Comparison of ENCODE assay signal across 19 mouse cellular contexts in genomic region chr4:101741973-101742372, GRCm38 (mm10). TPM values are rescaled to one million over a fixed set of nuclear protein-coding genes. Genes with fewer than 3 reads are reported as not detected.
"Had no signal": no experiment of that assay in that cellular context is flagged by ENCODE, and none has a peak within 500 bp of the region (broad histone marks: within the 10 kb centered on the region; RNA-seq: fewer than 3 reads in every experiment).

No protein-coding gene starts in this region.

- H3K36me3 ChIP-seq: limb, embryonic 12.5 days; limb, embryonic 15.5 days; lung, embryonic 15.5 days; midbrain, embryonic 12.5 days; midbrain, embryonic 15.5 days; neural tube, embryonic 12.5 days; neural tube, embryonic 15.5 days had no signal

- H3K9ac ChIP-seq: limb, embryonic 12.5 days; limb, embryonic 15.5 days; liver, embryonic 14.5 days; lung, embryonic 15.5 days; midbrain, embryonic 12.5 days; midbrain, embryonic 15.5 days; neural tube, embryonic 12.5 days; neural tube, embryonic 15.5 days had no signal

- H3K27me3 ChIP-seq: limb, embryonic 12.5 days; limb, embryonic 15.5 days; lung, embryonic 15.5 days; midbrain, embryonic 12.5 days; midbrain, embryonic 15.5 days; neural tube, embryonic 12.5 days; neural tube, embryonic 15.5 days had no signal

- H3K4me1 ChIP-seq: limb, embryonic 12.5 days; limb, embryonic 15.5 days; lung, embryonic 15.5 days; midbrain, embryonic 12.5 days; midbrain, embryonic 15.5 days; neural tube, embryonic 12.5 days; neural tube, embryonic 15.5 days had no signal

- DNase-seq: left cerebral cortex, postnatal 4 days; lung, postnatal 14 days; right cerebral cortex, adult 18-20 months; right cerebral cortex, postnatal 14 days; right cerebral cortex, postnatal 4 days; thymus, adult 2 months; thymus, postnatal 14 days; thymus, postnatal 4 days had no signal

- ATAC-seq: intestine, postnatal 0 days; midbrain, embryonic 15.5 days had no signal

- H3K4me3 ChIP-seq: limb, embryonic 12.5 days; limb, embryonic 15.5 days; lung, embryonic 15.5 days; midbrain, embryonic 12.5 days; midbrain, embryonic 15.5 days; neural tube, embryonic 12.5 days; neural tube, embryonic 15.5 days had no signal

- H3K9me3 ChIP-seq: limb, embryonic 15.5 days; lung, embryonic 15.5 days; midbrain, embryonic 12.5 days; midbrain, embryonic 15.5 days; neural tube, embryonic 12.5 days; neural tube, embryonic 15.5 days had no signal

- H3K27ac ChIP-seq: limb, embryonic 12.5 days; limb, embryonic 15.5 days; liver, embryonic 14.5 days; lung, embryonic 15.5 days; macrophage; midbrain, embryonic 12.5 days; midbrain, embryonic 15.5 days; neural tube, embryonic 12.5 days; neural tube, embryonic 15.5 days; stomach, postnatal 0 days had no signal

- H3K4me2 ChIP-seq: limb, embryonic 12.5 days; limb, embryonic 15.5 days; lung, embryonic 15.5 days; midbrain, embryonic 12.5 days; midbrain, embryonic 15.5 days; neural tube, embryonic 12.5 days; neural tube, embryonic 15.5 days had no signal

RNA-seq across cellular contexts. Expression of gene Lepr, which starts 24.8 kb away (rescaled TPM):
- polyA plus RNA-seq: macrophage had no signal
